Mouse (Mus musculus) T-helper 2 cell (primary cell): ENCODE data around the gene Snx30.

ENCODE experiments used
- in situ Hi-C: fragments of 300-600 bp; cut with MboI, MseI; formaldehyde crosslinking; loops from one replicate; pipeline ENCODE4 v1.15.1; 2025; ENCODE audit warnings: high pct_unique_total_duplicates

Gene Snx30

GRCm38 (mm10) chr4:59870433-59870832 lies 64.8 kb downstream of the Snx30 start:
- in situ Hi-C loops: no loop called here

DNA sequence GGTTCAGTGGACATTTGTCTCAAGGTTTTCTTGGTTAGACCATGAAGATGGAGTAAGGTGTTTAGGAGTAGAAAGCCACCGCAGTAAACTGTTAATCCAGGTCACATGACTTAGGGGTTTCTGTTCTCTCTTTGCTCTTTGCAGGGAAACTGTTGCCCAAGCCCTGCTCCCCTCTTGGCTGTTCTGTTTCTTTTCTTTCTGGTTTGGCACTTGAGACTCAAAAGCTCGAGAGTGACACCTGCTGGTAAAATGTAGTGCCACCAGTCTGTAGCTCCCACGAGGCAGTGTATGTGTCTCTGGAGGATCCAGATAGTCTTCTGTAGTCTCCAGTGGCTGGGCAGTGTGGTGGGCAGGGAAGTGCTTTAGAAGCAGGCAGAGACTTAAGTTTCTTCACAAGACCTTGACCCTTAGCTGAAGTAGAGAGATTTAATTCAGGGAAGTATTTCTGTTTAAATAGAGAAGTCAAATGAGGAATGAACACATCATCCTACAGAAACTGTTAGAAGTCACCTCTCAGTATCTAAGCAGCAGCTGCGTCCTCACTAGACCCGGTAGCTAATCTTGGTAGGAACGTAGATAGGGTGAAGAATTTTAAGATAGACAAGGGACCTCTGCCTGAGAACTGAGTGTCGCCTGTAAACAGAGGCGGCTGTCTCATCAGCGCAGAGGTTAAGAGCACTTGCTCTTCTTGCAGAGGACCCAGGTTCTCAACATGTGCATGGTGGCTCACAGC lies 65.4 kb downstream of the Snx30 start:
- in situ Hi-C loops: no loop called here

- in situ Hi-C loops: no loop called here
These were observed 67.6 kb downstream of the Snx30 start for GRCm38 (mm10) chr4:59873240-59873639.

DNA sequence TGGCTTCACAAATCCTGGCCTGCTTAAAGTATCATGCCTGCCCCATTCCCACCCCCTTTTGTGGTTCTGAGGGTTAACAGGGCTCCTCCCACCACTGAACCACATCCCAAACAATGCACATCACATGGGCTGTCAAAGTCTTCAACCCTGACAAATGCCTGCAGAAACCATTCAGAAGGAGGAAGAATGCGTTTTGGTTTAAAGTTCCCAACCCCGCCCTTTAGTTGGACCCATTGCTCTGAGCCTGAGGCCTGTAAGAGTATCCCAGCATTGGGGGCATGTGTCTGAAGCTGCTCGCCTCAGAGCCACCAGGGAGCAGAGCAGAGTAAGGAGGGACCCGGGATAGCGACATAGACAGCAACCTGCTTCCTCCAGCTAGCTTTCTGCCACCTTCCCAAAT lies 68.2 kb downstream of the Snx30 start:
- in situ Hi-C loops: no loop called here

DNA sequence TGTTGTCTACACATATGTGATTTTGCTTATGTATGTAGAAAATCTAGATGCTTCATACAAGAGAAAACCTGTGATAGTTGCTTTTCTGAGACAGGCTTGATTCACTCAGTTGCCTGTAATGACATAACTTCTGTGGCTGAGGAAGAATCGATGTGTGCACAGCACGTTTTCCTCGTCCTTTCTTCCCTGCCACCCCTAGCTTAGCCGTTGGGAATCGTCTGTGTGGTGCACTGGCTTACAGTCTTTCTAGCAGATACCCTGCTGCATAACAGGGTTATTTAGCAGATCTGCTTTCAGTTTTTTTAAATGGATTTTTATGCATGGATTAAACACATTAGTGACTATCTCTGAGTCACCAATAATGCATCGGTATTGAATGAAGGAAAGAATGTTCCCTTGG lies 70.9 kb downstream of the Snx30 start:
- in situ Hi-C loops: no loop called here

DNA sequence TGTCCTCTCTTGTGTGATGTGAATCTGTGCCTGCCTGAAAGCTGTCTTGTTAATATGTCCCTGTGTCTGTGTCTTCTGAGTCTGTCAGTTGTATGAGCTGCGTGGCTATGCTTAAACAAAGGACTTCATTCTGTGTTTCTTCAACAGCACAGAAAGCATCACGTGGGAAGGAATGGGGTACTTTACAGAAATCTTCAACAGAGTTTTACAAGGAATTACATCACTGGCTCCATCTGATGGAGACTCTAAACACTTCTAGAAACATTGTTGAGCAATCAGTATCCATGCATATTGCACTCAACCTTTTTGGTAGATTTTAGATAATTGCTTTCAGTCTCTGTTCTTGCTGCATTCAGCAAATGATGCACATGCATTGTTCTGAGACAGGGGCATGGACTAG lies 71.4 kb downstream of the Snx30 start:
- in situ Hi-C loops: no loop called here

DNA sequence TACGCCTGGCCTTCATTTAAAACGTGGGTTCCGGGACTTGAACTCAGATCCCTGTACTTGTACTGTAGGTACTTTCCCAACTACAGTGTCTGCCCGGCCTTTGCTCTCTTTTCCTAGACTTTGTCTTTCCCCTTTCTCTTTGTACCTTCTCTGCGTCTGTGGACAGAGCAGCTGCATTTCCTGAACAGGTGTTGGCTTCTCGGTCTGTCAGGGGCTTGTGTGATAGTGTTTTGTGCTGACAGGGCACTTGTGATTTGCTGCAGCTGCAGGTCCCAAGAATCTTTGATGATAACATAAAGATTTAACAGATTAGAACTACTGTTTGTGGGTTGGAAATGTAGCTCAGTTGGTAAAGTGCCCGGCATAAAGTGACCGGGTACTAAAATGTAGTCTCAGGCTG lies 73.0 kb downstream of the Snx30 start:
- in situ Hi-C loops: no loop called here

GRCm38 (mm10) chr4:59879444-59879843 lies 73.8 kb downstream of the Snx30 start:
- in situ Hi-C loops: no loop called here

GRCm38 (mm10) chr4:59880725-59881124 lies 75.1 kb downstream of the Snx30 start:
- in situ Hi-C loops: no loop called here

DNA sequence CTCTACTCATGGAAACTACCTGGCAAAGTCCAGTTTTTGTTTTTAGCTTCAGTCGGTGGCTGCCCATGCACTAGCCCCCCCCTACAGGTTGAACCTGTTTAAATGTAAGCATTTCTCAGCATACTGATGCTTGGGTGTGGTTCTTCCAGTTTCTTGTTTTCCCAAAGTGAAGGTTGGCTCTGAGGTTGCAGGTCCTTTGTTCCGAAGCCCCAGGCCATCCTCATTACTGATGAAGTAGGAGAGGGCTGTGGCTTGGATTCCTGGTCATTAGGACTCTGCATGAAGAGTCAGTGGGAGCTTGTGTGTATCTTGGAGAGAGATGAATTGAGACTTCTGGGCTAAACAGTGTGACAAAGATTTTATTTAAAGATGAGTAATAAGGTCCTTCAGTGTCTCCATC lies 75.6 kb downstream of the Snx30 start:
- in situ Hi-C loops: no loop called here

GRCm38 (mm10) chr4:59884136-59884696 lies 78.6 kb downstream of the Snx30 start:
- in situ Hi-C loops: no loop called here

DNA sequence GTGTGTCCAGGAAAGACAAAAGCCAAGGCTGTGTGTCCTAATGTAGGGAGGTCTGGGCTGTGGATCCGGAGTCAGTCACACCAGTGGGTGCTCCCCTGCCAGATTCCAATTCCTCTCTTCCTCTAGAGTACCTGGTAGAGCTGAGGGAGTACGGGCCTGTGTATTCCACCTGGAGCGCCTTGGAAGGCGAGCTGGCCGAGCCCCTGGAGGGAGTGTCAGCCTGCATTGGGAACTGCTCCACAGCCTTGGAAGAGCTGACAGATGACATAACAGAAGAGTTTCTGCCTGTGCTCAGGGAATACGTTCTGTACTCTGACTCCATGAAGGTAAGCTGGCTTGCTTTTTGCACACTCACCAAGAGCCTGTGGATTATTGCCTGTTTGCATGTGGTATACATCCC lies 80.6 kb downstream of the Snx30 start:
- in situ Hi-C loops: no loop called here

- in situ Hi-C loops: no loop called here
These were observed 81.4 kb downstream of the Snx30 start for GRCm38 (mm10) chr4:59887011-59887410.

- in situ Hi-C loops: no loop called here
These were observed 82.4 kb downstream of the Snx30 start for GRCm38 (mm10) chr4:59888014-59888413.

DNA sequence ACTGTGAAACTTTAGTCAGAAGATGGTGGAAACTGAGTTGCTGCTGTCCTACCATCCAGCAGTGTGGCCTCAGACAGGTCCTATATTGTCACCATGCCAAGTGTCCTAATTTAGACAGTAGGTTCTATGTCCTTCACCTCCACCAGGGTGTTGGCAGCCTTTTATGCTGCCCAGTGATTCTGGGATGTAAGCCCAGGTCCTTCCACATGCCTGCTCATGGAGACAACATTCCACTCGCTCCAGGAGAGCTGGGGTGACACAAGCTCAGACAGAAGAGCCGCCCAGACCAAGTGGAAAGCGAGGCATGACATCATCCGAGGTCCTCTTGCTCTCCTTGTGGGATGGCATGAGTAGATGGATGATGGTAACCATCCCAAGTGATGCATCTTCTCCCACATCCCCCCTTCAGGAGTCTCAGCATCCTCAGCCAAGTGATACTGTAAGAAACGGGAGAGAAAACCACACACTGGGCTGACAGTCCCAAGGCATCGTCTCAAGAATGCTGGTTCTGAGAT lies 84.5 kb downstream of the Snx30 start:
- in situ Hi-C loops: no loop called here

DNA sequence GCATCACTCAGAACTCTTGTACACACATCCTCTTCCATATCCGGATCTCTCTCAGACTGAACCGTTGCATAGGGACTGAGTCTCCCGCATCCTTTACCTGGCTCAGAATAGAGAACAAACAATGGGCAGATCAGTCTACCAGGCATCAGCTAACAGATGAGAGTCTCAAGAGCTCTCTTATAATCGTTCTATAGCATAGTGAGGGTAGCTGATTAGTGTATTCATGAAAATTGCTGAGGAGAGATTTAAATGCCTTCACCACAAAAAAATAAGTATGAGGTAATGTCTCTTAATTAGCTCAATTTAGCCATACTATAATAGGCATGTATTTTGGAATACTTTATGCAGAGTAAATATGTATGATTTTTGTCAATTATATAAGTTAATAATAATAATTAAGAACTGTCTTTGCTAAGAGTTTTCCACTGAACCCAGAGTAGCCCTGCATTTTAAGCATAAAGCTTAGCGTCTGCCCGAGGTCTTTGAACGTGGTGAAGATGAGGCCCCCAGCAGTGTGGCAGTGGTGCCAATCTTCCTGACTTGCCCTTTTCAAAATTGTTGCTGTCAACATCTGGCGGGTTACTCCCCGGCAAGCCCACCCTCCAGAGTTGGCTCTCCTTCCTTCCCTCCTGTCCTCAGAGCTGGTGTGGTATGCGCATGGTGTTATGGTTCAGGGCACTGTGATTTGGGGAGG lies 86.2 kb downstream of the Snx30 start:
- in situ Hi-C loops: no loop called here

GRCm38 (mm10) chr4:59892731-59893130 lies 87.1 kb downstream of the Snx30 start:
- in situ Hi-C loops: no loop called here

- in situ Hi-C loops: no loop called here
These were observed 88.8 kb downstream of the Snx30 start for GRCm38 (mm10) chr4:59894415-59894814.

DNA sequence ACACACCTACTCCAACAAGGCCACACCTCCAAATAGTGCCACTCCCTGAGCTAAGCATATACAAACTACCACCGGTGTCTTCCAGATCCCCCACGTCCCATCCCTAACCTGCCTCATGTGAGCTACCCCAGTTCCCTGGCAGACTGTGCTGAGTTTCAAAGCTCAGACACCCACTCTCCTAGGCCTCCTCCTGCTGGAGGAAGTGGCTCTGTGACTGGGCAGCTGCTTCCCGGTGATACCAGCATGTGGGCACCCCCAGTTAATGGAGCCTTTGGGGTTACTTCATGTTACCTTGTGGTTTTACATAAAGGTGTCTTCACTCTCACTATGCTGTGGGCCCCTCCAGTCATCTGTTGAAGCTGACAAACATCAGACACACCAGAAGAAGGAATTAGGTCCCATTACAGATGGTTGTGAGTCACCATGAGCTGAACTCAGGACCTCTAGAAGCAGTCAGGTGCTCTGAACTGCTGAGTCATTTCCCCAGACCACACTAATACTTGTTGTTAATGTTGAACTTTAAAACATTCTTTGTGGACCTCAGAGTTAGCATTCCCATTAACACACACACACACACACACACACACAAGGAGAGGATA lies 89.4 kb downstream of the Snx30 start:
- in situ Hi-C loops: no loop called here

DNA sequence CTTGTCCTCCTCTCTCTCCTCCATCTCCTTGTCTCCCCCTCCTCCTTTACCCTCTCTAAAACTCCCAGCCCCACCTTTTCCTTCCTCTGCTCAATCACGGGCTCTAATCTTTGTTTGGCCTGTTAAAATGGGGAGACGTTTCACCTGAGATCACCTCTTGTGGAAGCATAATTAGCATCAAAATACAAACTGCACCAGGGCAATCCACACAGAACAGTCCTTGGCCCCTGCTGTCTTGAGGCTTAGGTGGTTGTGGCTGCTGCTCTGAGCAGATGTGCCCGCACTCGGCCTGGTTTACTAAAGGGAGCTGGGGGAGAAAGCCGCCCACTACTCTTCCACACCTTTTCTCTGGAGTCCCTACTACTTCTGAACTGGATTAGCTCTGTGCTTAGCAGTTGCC lies 90.4 kb downstream of the Snx30 start:
- in situ Hi-C loops: no loop called here

GRCm38 (mm10) chr4:59897814-59898520 lies 92.3 kb downstream of the Snx30 start:
- in situ Hi-C loops: no loop called here

DNA sequence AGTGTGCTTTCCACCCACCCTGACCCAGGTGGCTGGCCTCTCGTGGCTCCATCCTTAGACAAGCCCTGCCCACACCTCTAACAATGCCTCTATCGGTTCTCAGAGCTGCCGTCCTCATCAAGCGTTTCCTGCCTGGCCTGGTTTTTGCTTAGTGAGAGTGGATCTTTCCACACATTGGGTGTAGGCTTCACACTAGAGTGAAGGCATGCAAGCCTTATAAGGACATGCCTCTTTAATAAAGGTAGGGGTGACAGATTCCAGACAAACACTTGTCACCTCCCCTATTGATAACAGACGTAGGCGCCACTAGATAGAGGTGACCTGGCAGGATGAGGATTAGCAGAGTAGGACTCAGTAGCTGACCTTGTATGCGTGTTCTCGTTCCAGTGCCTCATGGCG lies 92.9 kb downstream of the Snx30 start:
- in situ Hi-C loops: no loop called here
